Mouse (Mus musculus): Measurements from ENCODE around the gene Clstn2.

GRCm38 (mm10) chr9:98033273-98033855 is 383 bp upstream of the Clstn2 start:
- no peak for TF ChIP-seq POLR2A (IDR thresholded peaks at IDR 0.05; ENCODE audit: low read depth, low read length)
- peak; percentile 38; the same call in 1 of the 2 replicates for TF ChIP-seq CTCF (conservative IDR thresholded peaks at IDR 0.05; ENCODE audit: insufficient read depth, insufficient read length, low read depth, low read length)
